Mouse (Mus musculus) midbrain, embryonic 14.5 days (tissue): ENCODE results near the gene Fat3. TPM values are rescaled to one million over a fixed set of nuclear protein-coding genes. Genes with fewer than 3 reads are reported as not detected.
A peak's percentile ranks its signal among the peaks of the same experiment; 100 is the strongest.

Source experiments
- ATAC-seq: fragments of 200-750 bp; cut with Nextera tagmentation; 2 replicates; pipeline ENCODE4 v1.8.0; 2017; ENCODE audit warnings: moderate number of reproducible peaks, moderate library complexity; ENCODE audit not compliant: low FRiP score, low TSS enrichment
- DNase-seq: peaks from one replicate; pipeline ENCODE4 v3.0.0-alpha.2; 2015
- H3K27ac ChIP-seq: fragments of 300-500 bp; sonication (generic); replicated peaks from 2 replicates; pipeline ENCODE4 v1.5.1; 2014; ENCODE audit warnings: mild to moderate bottlenecking, low read depth, low read length, moderate library complexity
- H3K27me3 ChIP-seq: fragments of 300-500 bp; sonication (generic); 2 replicates; pipeline ENCODE4 v1.6.1; 2014; ENCODE audit warnings: low read length, control low read depth, mixed read lengths; ENCODE audit not compliant: control insufficient read depth, insufficient read depth
- H3K36me3 ChIP-seq: fragments of 300-500 bp; sonication (generic); 2 replicates; pipeline ENCODE4 v1.6.1; 2014; ENCODE audit warnings: low read length, control low read depth; ENCODE audit not compliant: control insufficient read depth, insufficient read depth
- H3K4me1 ChIP-seq: fragments of 300-500 bp; sonication (generic); 2 replicates; pipeline ENCODE4 v1.6.1; 2014; ENCODE audit warnings: mild to moderate bottlenecking, antibody characterized with exemption, low read length, control low read depth; ENCODE audit not compliant: control insufficient read depth, insufficient read depth
- H3K4me2 ChIP-seq: fragments of 300-500 bp; sonication (generic); 2 replicates; pipeline ENCODE4 v1.6.1; 2014; ENCODE audit warnings: mild to moderate bottlenecking, low read length, moderate library complexity
- H3K4me3 ChIP-seq: fragments of 300-500 bp; sonication (generic); replicated peaks from 2 replicates; pipeline ENCODE4 v1.5.1; 2014; ENCODE audit warnings: low read depth, low read length
- H3K9ac ChIP-seq: fragments of 300-500 bp; sonication (generic); replicated peaks from 2 replicates; pipeline ENCODE4 v1.6.1; 2014; ENCODE audit warnings: mild to moderate bottlenecking, low read length, moderate library complexity
- H3K9me3 ChIP-seq: fragments of 300-500 bp; sonication (generic); 2 replicates; pipeline ENCODE4 v1.6.1; 2016; ENCODE audit warnings: low read length, control low read depth, mixed read lengths; ENCODE audit not compliant: control insufficient read depth
- WGBS: fragments of 180-500 bp; shearing (Covaris S2); extraction: QIAGEN DNeasy Blood & Tissue Kit; methylation state at CpG from one replicate; pipeline ENCODE4 v1.1.7; 2014; 5-methylcytosine and 5-hydroxymethylcytosine counted together
- polyA plus RNA-seq: library from polyadenylated mRNA; unstranded; fragments of >200 nt; fragmentation: Nextera tagmentation; extraction: Ambion mirVana; gene quantifications from 2 replicates; pipeline ENCODE4 v1.2.1, GENCODE M21; 2014

Gene Fat3
- polyA plus RNA-seq, 1 experiment from 2014 or later, result 27.6 TPM

GRCm38 (mm10) chr9:16352486-16353048, 148.5 kb downstream of the Fat3 start:
- no peaks in the 10 kb centered on the region for H3K36me3 ChIP-seq
- peak overlapping the region; percentile 10 for H3K27ac ChIP-seq
- peaks cover 21% of the 10 kb centered on the region for H3K4me1 ChIP-seq
- peak overlapping the region; percentile 18; the same call in 1 of the 2 replicates for H3K4me2 ChIP-seq
- H3K9ac ChIP-seq, result no peak overlapping the region
- DNase-seq (no peak), ATAC-seq (peak; percentile 76)
- 17% methylated on average over 4 of the region's 4 CpGs for WGBS
- no peaks in the 10 kb centered on the region for H3K9me3 ChIP-seq
- H3K4me3 ChIP-seq, result no peak overlapping the region
- H3K27me3 ChIP-seq, result no peaks in the 10 kb centered on the region

GRCm38 (mm10) chr9:16344902-16345855, 155.9 kb downstream of the Fat3 start:
- Histone ChIP-seq H3K9ac (no peak overlapping the region), H3K27me3 (no peaks in the 10 kb centered on the region), H3K27ac (0 out of 2 replicates have a peak overlapping the region, but pooled peaks have one; percentile 41), H3K9me3 (no peaks in the 10 kb centered on the region), H3K4me2 (no peak overlapping the region), H3K4me1 (peaks cover 32% of the 10 kb centered on the region), H3K36me3 (no peaks in the 10 kb centered on the region), H3K4me3 (no peak overlapping the region)
- ATAC-seq (0 out of 2 replicates have a peak, but pooled peaks have one; percentile 31), DNase-seq (peak; percentile 40)
- WGBS, result 73% methylated on average over 11 of the region's 11 CpGs

- no peak for ATAC-seq
- no peak overlapping the region for H3K4me2 ChIP-seq
- peaks cover 32% of the 10 kb centered on the region for H3K4me1 ChIP-seq
- WGBS, result 76% methylated on average over 2 of the region's 2 CpGs
- H3K36me3 ChIP-seq, result no peaks in the 10 kb centered on the region
- no peaks in the 10 kb centered on the region for H3K9me3 ChIP-seq
- no peak for DNase-seq
- no peak overlapping the region for H3K9ac ChIP-seq
- no peak overlapping the region for H3K4me3 ChIP-seq
- no peak overlapping the region for H3K27ac ChIP-seq
- no peaks in the 10 kb centered on the region for H3K27me3 ChIP-seq
These were observed 157.9 kb downstream of the Fat3 start for GRCm38 (mm10) chr9:16343191-16343590.

GRCm38 (mm10) chr9:16342577-16342976, 158.5 kb downstream of the Fat3 start:
- H3K4me2 ChIP-seq, result no peak overlapping the region
- no peak overlapping the region for H3K9ac ChIP-seq
- WGBS, result 60% methylated on average over 8 of the region's 8 CpGs
- no peaks in the 10 kb centered on the region for H3K27me3 ChIP-seq
- DNase-seq, result no peak
- H3K27ac ChIP-seq, result no peak overlapping the region
- H3K9me3 ChIP-seq, result no peaks in the 10 kb centered on the region
- H3K4me3 ChIP-seq, result no peak overlapping the region
- H3K36me3 ChIP-seq, result no peaks in the 10 kb centered on the region
- H3K4me1 ChIP-seq, result peaks cover 32% of the 10 kb centered on the region
- ATAC-seq, result no peak

- peak overlapping the region; percentile 56 for H3K27ac ChIP-seq
- peak; percentile 43 for DNase-seq
These were observed 170.6 kb downstream of the Fat3 start for GRCm38 (mm10) chr9:16330290-16330984.

GRCm38 (mm10) chr9:16318957-16319356, 182.1 kb downstream of the Fat3 start:
- Histone ChIP-seq H3K9ac (no peak overlapping the region), H3K27me3 (no peaks in the 10 kb centered on the region), H3K4me2 (no peak overlapping the region), H3K27ac (no peak overlapping the region), H3K9me3 (no peaks in the 10 kb centered on the region), H3K4me3 (no peak overlapping the region), H3K4me1 (no peaks in the 10 kb centered on the region), H3K36me3 (no peaks in the 10 kb centered on the region)
- ATAC-seq, result no peak
- DNase-seq, result no peak
- WGBS, result 67% methylated on average over 1 of the region's 1 CpGs

More at GRCm38 (mm10) chr9:16330290-16330984, 170.6 kb downstream of the Fat3 start:
- ATAC-seq, result peak; percentile 60; the same call in 1 of the 2 replicates
- Histone ChIP-seq H3K9me3 (no peaks in the 10 kb centered on the region), H3K4me3 (no peak overlapping the region), H3K36me3 (no peaks in the 10 kb centered on the region), H3K4me1 (peaks cover 16% of the 10 kb centered on the region), H3K27me3 (no peaks in the 10 kb centered on the region), H3K4me2 (no peak overlapping the region), H3K9ac (0 out of 2 replicates have a peak overlapping the region, but pooled peaks have one; percentile 7)
- WGBS, result 32% methylated on average over 3 of the region's 3 CpGs

- H3K36me3 ChIP-seq, result no peaks in the 10 kb centered on the region
- DNase-seq (no peak), ATAC-seq (no peak)
- H3K4me3 ChIP-seq, result no peak overlapping the region
- no peak overlapping the region for H3K9ac ChIP-seq
- no peaks in the 10 kb centered on the region for H3K9me3 ChIP-seq
- no peaks in the 10 kb centered on the region for H3K27me3 ChIP-seq
- no peak overlapping the region for H3K4me2 ChIP-seq
- H3K27ac ChIP-seq, result peak overlapping the region; percentile 41; the same call in 1 of the 2 replicates
- 76% methylated on average over 4 of the region's 4 CpGs for WGBS
- peaks cover 27% of the 10 kb centered on the region for H3K4me1 ChIP-seq
These were observed 188.4 kb downstream of the Fat3 start for GRCm38 (mm10) chr9:16312599-16313197.
